Mouse (Mus musculus): ENCODE results near the gene Spats2. TPM values are rescaled to one million over a fixed set of nuclear protein-coding genes. Genes with fewer than 3 reads are reported as not detected.
"Not testable (repeated sequence)": the region's sequence is repeated elsewhere in the genome, so short reads cannot be mapped to it uniquely, and the experiment has no call there.

Gene Spats2
- total RNA-seq, 2 experiments from 2014 or later = not detected

DNA sequence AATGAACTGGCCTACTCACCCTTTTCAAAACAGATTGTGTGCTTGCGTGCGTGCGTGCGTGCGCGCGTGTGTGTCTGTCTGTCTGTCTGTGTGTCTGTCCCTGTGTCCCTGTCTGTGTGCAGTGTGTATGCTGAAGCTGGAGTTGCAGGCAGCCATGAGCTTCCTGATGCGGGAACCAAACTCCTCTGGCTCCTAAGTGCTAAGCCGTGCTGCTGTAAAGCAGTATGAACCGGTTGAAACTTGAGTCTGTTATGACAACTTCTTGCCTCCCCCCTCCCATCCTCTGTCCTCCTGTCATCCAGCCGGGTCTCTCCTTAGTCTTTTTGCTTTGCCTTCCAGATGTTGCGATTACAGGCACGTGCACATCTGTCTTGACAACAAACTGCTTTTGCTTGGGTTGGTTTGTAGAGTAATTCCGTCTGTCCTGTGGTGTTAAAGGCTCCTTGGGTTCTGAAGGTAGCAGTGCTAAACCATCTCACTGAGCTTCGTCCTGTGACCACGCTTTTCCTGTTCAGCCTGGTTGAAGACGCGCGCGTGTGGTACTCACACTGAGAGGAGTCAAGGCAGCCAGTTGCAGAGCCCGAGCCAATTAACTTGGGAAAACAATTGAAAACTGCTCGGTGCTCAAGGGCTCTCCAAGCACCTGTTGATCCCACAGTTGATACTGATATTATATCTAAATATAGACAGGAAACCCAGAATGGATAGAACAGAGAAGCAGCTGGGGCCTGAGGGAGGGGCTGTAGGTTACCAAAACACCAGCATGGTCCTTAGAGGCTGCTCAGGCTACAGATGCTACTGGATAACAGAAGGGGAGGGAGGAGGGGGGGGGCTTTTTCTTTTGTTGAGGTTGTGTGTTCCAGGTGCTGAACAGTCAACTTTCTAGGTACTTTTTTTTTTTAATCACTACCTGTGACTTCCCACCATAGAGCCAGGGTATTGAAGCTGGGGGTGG is 4.5 kb downstream of the Spats2 start:
- no peak for ATAC-seq (ENCODE audit: poor library complexity, severe bottlenecking)

DNA sequence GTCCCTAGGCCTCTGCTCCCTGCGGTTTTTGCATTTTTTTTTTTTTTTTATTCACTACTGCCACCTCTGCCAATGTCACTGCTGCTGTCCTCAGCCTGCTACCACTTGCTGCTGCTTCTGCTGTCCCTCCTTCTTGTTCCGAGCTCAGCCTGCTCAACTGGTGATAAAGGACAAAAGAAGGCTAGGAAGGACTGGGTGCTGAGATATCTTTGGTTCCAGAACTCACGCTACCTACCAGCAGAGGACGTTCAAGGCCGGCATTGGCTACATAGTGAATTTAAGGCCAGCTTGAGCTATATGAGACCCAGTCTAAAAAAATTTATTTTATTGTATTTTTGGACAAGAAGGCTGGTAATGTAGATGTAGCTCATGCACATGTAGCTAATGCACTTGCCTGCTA is 12.7 kb downstream of the Spats2 start:
- no peak for ATAC-seq (ENCODE audit: poor library complexity, severe bottlenecking)

DNA sequence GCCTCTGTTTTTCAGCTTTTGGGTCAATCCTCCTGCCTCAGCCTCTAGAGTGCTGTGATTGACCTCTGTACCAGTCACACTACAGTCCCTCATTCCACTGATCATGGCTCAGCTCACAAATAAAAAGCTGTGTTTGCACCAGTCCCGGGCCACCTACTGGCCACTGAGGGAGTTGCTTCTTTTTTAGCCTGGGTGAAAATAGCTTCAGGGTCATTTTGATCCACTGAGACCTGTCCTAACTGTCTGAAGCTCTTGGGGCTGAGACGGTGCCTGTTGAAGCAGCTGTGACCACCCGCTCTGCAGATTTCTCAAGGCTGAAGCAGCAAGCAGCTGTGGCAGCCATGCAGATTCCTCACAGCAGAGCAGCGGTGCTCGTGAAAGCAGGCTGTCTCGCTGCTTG is 14.0 kb downstream of the Spats2 start:
- ATAC-seq (ENCODE audit: poor library complexity, severe bottlenecking) = no peak

DNA sequence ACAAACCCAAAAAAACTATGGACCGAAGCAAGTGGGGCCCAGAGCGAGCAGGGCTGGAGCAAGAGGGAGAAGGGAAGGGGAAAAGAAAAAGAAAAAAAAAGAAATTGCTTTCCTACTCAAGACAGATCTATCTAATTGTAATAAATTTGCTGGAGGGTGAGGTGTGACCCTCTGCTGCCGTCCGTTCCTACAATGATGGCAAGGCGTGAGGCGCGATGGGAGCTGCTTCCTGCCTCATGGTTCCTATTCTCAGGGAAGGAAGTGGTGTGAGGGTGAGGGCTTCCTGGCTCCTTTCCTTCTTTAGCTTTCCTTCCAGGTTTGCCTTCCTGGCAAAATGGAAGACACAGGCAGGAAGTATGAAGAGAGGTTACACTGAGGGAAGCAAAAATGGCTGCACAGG is 24.8 kb downstream of the Spats2 start:
- ATAC-seq (ENCODE audit: poor library complexity, severe bottlenecking) = no peak

DNA sequence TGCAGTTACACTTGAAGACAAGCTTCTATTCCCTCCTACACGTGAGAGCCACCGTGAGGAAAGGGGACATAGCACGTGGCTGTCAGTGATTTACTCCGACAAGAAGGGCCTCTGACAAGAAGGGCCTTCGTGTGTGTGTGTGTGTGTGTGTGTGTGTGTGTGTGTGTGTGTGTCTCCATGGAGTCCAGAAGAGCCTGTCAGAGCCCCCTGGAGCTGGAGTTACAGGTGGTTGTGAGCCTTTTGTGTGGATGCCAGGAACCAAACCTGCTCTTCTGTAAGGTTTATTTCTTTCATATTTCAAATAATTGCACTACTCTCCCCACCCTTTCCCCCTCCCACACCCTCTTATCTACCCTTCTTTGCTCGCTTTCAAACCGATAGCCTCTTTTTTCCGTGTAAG is 25.6 kb downstream of the Spats2 start:
- ATAC-seq (ENCODE audit: poor library complexity, severe bottlenecking) = no peak

DNA sequence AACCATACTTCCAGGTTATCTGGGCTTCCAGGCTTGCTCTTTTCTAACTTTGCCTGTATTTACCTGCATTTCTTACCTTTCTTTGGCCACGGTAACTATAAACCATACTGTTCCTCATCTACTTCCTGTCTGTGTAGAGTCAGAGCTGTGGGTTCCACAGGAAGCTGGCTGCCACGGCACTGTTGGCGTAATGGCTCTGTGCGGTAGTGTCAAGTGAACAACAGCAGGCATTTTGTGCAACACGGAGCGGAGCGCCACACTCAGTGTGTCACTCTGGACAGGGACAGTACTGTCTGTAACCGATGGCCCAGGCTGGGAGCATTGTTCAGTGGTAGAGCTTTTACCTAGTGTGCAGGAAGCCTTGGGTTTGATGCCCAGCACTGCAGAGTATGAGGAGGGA is 27.8 kb downstream of the Spats2 start:
- no peak for ATAC-seq (ENCODE audit: poor library complexity, severe bottlenecking)

DNA sequence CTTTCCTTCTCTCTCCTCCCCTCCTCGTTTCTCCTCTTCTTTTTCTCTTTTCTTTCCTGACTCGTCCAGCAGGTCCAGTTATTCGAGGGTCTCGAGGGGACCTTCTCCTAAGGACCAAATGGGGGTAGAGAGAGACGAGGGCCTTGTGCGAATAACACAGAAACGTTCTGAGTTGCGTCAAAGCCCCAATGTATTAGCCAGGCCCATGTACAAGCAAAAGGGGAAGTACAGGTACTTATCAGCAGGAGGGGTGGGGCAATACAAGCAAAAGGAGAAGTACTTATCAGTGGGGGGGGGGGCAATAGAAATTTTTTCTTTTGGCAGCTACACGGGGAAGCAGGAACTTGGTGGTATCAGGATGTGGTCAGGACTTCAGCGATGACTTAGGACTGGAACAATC is 28.8 kb downstream of the Spats2 start:
- not testable (repeated sequence) for ATAC-seq (ENCODE audit: poor library complexity, severe bottlenecking)

DNA sequence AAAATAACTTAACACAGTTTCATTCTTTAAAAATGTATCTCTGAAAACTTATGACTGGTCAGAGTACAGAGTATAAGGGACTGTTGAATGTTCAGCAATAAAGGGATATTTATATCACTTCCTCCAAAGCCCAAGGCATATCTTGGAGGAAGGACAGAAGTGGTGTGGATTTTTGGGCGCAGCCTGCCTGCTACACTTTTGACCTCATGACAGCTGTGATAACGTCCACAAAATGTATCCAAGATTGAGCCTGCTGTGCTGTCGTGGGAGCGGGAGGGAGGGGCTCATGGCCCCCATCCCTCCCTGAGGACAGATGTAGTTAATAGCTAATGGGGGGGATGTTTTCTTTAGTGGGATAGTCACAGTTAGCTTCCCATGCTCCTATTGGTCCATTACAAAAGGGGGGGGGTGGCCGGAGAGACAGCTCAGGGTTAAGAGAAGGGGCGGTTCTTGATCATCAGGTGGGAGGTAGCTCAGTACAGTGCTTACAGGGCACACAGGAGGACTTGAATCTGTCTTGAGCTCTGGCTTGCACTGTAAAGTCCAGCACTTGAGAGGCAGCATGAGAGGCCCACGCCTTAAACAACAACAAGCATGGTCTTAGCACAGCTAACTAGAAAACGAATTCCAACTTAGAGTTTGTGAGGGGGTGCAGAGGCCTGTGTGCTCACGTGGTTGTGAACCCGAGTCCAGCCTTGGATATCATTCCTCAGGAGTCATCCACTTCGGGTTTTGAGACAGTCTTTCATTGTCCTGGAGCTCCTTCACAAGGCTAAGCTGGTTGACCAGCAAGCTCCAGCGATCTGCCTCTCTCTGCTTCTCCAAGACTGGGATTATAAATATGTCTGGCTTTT is 38.0 kb downstream of the Spats2 start:
- ATAC-seq (ENCODE audit: poor library complexity, severe bottlenecking) = no peak

DNA sequence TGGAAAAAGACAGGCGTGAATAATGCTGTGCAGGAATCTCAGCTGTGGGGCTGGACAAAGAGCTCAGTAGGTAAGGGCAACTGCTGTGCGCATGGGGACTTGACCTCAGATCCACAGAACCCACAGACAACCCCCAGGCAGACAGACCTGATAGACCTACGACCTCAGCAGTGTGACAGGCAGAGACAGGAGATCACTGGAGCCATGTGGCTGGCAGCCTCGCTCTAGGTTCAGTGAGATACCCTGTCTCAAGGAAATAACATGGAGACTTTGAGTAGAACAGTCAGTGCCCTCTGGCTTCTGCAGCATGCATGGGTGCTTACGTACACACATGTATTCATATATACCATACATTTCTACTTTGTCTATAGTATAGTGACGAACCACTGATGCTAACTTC is 46.4 kb downstream of the Spats2 start:
- ATAC-seq (ENCODE audit: poor library complexity, severe bottlenecking) = no peak

DNA sequence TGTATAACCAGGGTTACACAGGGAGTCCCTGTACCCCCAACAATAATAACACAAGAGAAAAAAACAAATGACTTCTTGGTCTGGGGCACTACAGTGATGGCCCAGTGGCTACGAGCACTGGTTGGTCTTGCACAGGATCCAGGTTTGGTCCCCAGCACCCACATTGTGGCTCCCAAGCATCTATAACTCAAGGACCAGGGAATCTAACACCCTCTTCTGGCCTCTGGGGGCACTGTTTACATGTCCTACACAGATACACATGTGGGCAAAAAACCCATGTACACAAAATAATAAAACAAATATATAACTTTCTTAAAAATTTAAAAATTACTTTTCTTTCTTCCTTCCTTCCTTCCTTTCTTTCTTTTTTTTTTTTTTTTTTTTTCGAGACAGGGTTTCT is 53.9 kb downstream of the Spats2 start:
- ATAC-seq (ENCODE audit: poor library complexity, severe bottlenecking) = no peak

DNA sequence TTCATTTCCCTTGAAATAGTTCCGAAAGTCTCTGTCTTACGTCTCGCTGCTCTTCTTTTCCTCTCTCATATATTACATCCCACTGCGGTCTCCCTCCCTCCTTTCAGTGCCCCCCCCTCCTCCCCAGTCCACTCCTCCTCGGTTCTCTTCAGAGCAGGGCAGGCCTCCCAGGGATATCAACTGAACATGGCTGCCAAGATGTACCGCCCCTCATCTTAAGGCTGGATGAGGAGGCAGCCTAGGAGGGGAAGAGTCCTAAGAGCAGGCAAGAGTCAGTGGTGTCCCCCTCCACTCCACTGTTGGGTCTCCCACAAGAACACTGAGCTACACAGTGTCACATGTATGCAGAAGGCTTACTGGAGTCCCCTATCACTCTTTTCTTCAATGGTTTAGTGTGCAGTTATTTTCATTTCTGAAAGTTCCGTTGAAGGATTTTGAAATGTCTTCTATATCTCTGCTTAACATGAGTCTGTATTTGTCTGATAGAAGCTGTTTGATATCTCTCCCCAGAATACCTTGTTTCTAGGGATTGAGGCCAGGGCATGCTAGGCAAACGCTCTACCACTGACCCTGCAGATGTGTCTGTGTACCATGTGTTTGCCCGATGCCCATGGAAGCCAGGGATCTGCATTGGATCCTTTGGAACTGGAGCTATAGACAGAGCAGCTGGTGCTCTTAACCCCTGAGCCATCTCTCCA is 58.6 kb downstream of the Spats2 start:
- ATAC-seq (ENCODE audit: poor library complexity, severe bottlenecking) = no peak

DNA sequence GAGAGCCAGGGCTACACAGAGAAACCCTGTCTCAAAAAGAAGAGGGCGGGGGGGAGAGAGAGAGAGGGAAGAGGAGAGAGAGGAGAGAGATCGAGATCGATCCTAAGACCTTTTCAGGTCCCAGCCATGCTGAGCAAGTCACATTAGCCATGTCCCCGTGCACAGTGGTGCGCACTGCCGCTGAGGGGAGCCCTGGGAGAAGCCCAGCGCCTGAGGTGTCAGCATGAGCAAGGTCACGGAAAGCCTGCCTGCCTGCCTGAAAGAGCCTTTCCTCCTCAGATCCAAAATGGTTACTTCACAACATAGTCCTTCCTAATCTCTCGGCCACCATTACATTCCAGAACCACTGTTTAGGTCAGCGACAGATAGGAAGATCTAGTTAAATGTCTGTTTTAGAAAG is 68.6 kb downstream of the Spats2 start:
- no peak for ATAC-seq (ENCODE audit: poor library complexity, severe bottlenecking)

DNA sequence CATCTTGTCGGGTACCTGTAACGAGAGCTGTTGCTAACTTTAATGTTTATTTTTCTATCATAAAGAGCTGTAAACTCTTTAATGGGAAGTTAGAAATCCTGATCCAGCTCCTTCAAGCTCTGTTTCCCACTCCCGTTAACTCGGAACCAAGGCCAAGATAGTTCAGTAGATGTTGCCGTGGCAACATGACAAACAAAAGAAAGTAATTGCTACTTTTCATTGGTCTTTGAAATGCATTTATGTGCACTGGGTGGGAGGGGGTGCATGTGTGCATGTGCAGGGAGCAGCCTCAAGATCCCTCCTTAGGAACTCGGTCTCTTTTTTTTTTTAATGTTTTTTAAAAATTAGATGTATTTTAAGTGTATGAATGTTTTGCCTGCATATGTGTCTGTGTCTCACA is 69.3 kb downstream of the Spats2 start:
- ATAC-seq (ENCODE audit: poor library complexity, severe bottlenecking) = no peak

DNA sequence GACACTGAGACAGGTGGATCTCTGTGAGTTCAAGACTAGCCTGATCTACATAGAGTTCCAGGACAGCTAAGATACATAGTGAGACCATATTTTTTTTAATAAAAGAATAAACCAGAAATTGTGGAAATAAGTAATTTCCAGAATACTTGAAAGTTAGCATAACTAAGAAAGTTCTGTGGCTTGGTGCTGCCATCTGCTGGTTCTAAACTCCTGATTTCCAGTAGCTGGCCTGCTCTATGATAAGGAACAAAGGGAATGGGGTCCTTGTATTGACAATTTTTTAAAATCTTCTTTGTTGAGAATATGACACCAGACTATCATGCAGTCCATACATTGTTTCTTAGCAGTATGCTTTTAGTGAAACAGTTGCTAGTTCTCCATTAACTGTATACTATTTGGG is 73.0 kb downstream of the Spats2 start:
- no peak for ATAC-seq (ENCODE audit: poor library complexity, severe bottlenecking)

DNA sequence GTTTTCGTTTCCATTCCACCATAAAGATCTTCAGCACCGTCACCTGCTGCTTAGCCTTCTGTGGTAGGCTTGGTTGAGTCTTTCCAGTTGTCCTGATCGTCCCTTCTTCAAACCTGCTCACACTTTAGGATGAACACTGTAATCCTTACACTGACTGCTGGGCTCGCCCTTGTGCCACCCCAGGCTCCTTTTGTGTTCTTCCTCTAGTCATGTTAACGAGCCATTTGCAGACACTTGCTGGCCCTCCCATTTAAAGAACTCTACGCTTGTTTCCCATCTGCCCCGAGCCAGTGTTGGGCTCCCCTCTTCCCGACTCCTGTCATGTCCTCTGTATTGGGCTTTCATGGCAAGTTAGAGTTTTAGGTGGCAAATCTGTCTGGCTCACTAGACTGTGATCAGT is 80.2 kb downstream of the Spats2 start:
- ATAC-seq (ENCODE audit: poor library complexity, severe bottlenecking) = no peak

DNA sequence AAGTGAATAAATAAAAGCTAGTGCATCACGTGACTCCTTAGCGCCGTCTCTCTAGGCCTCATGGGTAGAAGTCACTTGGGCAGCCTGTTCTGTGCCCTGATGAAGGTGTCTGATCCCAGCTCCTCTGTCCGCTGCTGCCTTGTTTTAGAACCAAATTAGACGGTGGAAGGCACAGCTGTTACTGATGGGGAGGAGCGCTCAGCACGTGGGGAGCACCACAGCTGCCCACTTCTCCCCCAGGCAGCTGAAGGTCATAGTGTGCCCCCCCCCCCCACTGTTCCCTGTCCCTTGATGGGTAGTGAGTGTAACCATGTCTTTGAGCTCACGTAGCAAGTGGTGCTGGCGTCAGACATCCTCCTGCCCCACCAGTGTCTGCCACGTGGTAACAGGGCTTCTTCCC is 87.5 kb downstream of the Spats2 start:
- no peak for ATAC-seq (ENCODE audit: poor library complexity, severe bottlenecking)

DNA sequence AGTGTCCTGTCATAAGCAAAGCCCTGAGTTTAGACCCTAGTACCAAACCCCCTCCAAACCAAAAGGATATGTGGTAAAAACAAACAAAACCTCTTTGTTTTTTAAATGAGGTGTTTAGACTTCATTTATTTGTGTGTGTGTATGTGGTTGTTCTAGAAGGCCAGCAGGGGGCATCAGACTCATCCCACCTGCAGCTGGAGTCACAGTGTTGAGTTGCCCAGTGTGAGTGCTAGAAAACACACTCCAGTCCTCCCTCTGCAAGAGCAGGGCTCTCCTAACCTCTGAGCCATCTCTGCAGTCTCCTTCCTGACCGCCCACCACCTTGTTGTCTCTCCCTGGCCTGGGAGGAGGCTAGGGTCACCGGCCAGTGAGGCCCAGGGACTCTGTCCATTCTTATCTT is 89.2 kb downstream of the Spats2 start:
- ATAC-seq (ENCODE audit: poor library complexity, severe bottlenecking) = peak; percentile 54; the same call in 1 of the 2 replicates

DNA sequence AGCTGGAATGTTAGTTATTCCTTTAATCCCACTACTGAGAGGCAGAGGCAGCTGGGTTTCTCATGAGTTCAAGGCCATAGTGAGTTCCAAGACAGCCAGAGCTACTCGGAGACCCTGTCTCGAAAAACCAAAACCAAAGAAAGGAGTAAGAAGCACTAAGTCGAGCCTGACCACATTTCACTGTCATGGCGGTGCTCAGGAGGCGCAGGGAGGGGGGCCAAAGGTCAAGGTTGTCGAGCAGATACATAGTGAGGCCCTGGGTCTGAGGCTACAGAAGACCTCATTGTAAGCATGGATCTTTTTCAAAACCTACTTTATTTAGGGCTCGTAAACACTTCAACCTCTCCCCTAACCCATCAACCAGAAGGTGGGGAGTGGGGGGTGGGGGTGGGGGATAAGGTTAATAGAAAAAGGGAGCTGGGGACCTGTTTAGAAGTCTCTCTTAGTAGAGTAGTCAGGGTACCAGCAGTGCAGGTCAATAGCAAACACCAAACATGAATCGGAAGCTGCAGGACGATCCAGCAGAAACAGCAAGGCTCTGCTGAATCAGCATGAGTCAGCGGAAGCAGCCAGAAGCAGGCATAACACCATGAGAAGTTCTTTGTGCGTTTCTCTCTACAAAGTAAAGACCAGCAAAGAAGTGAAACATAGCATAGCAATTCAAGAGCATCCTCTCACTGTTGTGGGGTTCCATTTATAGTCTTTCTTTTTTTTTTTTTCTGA is 90.2 kb downstream of the Spats2 start:
- ATAC-seq (ENCODE audit: poor library complexity, severe bottlenecking) = no peak

DNA sequence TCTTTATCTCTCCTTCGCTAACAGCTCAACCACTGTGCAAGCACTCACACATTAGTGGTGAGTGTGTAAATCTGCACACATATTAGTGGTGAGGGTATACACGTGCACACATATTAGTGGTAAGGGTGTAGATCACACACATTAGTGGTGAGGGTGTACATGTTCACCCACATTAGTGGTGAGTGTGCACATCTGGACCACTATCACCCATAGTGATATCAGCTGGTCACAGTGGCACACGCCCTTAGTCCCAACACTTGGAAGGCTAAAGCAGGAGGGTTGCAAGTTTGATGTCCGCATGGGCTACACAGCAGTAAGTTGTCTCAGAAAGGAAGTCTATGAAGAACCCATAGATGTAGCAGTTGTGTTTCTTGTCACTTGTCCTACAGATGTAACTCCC is 91.9 kb downstream of the Spats2 start:
- ATAC-seq (ENCODE audit: poor library complexity, severe bottlenecking) = no peak

DNA sequence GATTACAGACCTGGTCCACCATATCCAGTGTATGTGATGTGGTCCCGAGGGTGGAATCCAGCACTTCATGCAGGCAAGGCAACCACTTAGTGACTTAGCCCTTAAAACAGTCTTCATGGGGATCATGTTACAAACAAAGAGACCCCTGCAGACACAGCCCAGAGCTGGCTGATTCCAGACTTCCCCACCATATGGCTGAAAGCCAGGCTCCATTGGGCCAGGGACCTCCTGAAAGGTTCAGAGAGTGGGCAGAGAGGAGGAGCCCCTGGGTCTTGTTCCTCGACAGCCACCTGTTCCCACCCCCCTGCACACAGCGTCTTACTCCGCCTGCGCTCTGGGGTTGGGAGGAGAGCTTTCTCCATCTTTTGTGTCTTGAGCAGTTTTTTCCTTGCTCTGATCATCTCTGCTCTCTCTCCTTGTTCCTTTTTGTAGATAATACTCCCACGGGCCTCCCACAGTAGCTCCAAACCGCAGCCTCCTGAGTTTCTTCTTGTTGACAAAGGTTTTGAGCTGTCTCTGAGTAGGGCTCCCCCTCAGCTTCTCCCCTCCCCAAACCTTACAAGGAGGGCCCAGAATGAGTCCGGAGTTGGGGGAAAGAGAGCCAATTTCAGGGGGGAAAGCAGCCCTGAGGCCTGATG is 95.7 kb downstream of the Spats2 start:
- no peak for ATAC-seq (ENCODE audit: poor library complexity, severe bottlenecking)
